Mouse (Mus musculus): ENCODE results near the gene Tfap2e. TPM values are rescaled to one million over a fixed set of nuclear protein-coding genes. Genes with fewer than 3 reads are reported as not detected.

Tfap2e gene
- total RNA-seq, 2 experiments from 2014 or later, result not detected

DNA sequence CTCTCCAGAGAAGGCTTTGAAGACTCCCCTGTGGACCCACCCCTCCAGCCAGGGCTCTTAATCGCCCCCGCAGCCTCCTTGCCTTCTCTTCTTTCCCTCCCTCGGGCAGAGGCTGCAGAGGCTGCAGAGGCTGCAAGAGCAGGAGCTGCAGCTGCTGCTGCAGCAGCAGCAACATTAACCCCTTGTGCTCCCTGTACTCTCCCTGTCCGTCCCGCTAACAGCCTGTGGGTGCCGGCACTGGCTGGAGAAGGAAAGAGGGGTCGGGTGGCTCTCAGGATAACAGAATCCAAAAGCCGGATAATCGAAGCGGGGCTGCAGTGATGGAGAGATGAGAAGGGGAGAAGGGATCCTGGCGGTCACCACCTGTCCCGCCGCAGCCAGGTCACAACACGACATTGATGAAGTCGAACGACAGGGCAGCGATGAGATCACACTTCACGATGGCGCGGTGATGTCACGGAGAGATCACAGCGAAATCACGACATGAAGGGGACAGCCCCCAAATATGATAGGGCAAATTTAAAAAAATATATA is 16.6 kb upstream of the Tfap2e start:
- intact Hi-C loops (cut with DNase I; ENCODE audit: low total_unique reads), result no loop called here
- no peak for DNase-seq

DNA sequence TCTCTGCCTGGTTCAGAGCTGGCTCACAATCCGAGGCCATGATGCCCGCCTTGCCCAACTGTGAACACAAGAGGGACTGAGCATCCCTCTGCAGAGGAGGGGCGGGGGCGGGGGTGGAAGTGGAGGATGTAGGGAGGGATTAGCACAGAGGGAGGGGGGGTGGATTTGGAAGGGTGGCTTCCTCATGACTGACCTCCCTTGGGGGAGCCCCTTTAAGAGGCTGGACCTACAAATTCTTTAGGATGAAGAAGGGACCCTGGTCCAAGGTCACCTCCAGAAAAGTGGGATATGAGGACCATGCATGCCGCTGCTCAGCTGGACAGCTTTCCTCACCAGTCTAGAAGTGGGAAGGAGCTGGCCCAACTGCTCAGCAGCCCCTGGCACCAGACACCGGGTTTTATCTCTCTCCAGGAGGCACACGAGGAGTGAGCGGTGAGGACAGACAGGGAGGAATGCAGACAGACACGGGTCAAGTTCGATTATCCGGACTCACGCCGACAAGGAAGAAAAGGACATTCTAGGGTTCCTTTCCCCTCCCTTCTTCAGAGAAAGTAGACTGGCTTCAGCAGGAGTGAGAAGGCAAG is 16.1 kb upstream of the Tfap2e start:
- DNase-seq, result no peak
- intact Hi-C loops (cut with DNase I; ENCODE audit: low total_unique reads), result no loop called here

DNA sequence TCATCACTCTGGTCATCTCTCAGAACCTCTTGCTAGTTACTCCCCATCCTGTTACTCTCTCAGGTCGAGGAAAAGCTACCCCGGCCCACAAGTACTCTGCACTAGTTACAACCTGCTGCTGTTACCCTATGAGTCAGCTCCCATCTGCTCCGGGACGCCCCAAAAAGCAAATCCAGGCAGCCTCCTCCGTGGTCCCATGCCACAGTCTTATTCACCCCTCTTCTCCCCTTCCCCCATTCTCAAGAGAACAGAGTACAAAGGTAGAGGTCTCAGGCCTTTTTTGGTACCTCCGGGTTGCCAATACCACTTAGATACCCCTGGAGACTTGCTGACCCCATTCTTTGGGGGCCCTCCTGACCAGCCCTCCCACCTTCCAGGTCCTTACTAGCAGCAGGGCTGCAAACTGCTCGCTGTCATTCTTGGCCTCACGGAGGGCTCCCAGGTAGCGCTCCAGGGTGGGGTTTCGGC is 15.6 kb upstream of the Tfap2e start:
- no peak for DNase-seq
- intact Hi-C loops (cut with DNase I; ENCODE audit: low total_unique reads), result no loop called here

DNA sequence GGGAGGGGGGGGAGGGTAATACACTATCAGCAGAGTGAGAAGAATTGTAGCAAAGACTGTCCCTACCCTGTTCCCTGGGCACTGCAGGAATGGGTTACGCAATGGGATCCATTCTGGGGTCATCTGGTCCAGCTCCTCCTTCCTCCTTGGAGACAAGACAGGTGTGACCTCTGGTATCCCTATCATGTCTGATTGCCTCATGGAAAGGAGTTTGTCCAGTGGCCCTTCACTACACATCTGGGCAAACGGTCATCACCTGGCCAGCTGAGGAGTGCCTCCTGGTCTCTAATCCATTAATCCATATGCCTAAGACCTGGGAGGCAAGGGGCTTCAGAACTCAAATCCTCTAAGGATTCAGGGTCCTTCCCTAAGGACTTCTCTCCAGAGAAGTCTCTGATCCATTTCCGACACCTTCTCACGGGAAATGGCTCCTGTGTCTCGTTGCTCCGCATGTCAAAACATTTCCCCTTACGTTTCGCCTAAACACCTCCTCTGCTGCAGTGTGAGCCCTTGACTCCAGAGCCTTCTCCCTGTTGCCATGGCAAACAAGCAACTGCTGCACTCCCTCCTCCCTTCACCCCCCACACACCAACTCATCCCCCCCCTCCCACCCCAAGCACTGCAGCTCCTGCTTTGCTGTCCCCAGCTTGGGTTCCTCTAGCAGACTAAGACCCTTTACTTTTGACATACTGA is 15.0 kb upstream of the Tfap2e start:
- intact Hi-C loops (cut with DNase I; ENCODE audit: low total_unique reads), result no loop called here
- no peak for DNase-seq

DNA sequence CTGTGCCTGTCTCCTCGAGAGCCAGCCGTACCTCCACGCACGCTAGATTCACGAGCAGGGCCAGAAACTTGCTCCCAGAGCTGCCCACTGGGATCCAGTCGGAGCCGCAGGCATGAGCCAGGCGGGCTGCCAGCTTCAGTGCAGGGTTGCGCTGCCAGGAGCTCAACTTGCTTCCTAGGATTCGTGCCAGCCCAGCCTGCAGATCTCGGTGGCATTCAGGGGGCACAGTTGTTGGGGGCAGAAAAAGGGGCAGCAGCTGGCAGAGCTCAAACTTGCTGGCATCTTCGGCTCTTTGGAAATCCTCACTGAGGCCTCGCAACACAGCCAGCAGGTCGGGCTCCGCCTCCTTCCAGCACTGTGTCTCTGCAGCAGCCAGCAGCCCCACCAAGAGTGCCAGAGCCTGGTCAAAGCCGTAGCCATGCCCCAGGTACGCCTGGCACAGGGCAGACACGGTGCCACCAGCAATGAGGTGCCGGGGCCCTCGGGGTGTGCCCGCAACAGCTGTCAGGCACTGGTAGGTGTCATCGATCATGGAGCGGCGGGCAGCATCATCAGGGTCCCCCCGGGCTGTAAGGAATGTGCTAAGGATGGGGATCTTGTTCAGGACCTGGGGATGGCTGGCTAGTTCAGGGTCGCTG is 14.1 kb upstream of the Tfap2e start:
- intact Hi-C loops (cut with DNase I; ENCODE audit: low total_unique reads), result no loop called here
- DNase-seq, result peak; percentile 79

DNA sequence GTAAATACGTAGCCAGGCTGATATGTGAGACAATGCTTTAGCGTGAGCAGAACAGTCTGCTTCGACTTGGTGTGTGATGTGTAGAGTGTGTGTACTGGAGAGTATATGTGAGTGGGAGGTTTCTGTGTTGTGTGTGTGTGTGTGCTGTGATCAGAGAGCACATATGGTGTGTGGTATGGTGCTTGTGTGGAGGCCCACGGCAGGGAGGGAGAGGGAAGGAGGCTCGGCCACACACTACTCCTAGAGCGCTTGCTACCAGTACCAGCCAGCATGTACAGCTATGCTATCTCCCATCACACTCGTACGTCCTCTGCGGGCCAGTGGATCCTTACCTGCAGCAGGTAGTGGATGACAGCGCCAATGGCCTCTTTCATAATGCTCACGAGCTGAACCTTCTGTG is 13.5 kb upstream of the Tfap2e start:
- intact Hi-C loops (cut with DNase I; ENCODE audit: low total_unique reads), result loop anchor here (5.0 kb wide), 1 partner anchor 93 kb away; no protein-coding TSS in a partner anchor
- DNase-seq, result no peak

DNA sequence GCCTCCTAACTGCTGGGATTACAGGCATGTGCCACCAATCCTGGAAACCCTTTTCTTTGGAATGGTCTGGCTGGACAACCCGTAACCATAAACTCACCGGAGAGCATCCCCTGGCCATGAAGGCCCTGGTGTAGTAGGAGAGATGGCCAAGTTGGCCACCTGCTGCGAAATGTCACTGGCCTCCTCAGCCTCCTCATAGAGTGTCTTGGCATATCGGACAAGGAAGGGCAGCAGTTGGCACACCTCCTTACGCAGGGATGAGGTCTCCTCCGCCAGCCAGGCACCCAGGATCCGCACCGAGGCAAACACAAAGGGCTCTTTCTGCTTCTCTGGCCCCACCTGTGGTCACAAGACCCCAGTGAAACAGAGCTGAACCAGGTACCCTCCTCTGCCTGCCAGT is 12.3 kb upstream of the Tfap2e start:
- DNase-seq, result no peak
- intact Hi-C loops (cut with DNase I; ENCODE audit: low total_unique reads), result loop anchor here (5.0 kb wide), 1 partner anchor 94 kb away; no protein-coding TSS in a partner anchor

DNA sequence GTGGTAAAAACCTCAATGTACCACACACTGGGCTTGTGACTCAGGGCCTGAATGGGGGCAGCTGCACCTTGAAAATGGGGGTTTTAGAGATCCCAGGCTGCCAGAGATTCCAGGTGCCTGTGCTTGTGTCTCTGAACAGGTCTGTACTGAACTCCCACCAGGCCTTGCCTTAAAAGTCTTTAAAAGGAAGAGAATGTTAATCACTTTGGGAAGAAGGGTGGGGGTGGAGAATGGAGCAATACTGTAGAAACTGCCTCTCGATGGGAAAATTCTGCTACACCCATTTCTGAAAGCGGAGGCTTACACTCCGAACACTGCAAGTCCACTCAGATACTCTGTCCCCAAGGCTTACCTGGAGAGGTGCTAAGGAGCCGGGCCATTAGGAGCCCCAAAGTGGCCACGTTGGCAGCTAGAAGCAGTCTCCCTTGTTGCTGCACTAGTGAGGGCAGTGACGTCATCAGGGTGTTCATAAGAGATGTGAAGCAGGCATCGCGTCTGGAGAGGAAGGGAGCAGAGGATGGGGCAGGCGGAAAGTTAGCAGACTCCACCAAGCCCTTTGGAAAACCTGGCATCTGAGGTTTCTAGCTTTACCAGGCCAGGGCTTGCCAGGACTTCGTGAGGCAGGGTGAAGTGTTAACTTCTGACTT is 10.3 kb upstream of the Tfap2e start:
- intact Hi-C loops (cut with DNase I; ENCODE audit: low total_unique reads), result loop anchor here (5.0 kb wide), 1 partner anchor 96 kb away; no protein-coding TSS in a partner anchor
- DNase-seq, result no peak

DNA sequence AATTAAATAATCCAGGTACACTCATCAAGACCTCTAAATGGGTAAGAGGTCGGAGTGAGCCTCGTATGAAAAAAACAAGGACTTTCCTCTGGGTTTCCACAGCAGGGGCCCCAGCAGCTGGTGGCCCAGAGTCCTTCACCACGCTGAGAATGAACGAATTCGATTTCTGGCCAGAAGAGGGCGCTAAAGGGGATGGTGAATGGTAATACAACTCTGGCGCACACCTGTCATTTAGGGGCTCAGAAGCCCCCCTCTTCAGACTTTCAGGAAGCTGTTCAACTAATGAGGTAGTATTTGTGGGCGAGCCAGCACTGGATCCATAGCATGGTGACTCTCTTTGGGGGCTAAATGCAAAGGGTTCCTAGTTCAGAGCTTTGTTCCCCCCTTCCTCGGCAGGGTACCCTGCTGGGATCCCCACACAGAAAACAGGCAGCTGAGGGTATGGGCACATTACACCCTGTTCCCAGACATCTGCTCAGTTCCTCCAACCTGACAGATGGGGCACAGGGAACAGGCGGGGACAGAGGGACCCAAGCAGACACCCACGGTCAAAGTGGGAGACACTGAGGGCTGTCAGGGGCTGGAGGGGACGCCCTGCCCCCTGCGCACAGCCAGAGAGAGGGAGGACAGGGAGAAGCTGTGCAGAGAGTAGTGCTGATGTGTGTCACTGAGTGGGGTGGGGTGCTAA is 9.6 kb upstream of the Tfap2e start:
- no peak for DNase-seq
- intact Hi-C loops (cut with DNase I; ENCODE audit: low total_unique reads), result loop anchor here (5.0 kb wide), 1 partner anchor 97 kb away; no protein-coding TSS in a partner anchor

DNA sequence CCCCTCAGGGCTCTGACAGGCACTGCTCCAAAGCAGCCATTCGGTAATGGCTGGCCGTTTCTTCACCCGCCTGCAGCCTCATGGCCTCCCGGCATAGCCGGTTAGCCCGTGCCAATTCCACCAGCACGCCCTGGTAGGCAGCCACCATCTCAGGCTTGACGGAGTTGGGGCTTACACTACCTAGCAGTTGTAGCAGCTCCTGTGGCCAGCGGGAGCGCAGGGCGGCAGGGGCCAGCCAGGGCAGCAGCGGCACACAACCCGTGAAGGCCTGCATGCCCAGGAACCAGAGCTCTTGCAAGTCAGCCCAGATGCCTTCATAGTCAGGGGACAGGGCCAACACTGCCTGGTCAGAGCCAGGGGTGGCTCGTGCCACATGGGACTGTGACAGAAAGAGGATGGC is 8.8 kb upstream of the Tfap2e start:
- DNase-seq, result peak; percentile 65
- intact Hi-C loops (cut with DNase I; ENCODE audit: low total_unique reads), result loop anchor here (5.0 kb wide), 2 partner anchors 97 to 143 kb away; no protein-coding TSS in a partner anchor

DNA sequence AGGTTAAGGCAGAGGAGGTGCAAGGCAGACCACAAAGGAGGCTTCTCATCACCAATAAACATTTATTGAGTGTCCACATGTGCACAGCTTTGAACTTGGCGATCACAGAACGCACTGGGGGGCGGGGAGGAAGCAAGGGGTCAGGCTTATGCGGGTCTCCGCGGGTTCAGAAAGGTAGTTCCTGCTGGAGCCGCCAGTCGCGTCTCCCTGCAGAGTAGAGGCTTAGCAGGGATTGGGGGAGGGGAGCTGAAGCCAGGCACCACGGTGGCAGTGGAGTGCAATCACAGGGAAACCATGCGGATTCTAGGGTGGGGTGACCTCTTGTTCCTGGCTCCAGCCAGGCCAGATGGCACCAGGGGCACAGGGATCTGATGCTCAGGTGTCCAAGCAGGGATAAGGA is 7.7 kb upstream of the Tfap2e start:
- intact Hi-C loops (cut with DNase I; ENCODE audit: low total_unique reads), result loop anchor here (5.0 kb wide), 1 partner anchor 141 kb away; no protein-coding TSS in a partner anchor

DNA sequence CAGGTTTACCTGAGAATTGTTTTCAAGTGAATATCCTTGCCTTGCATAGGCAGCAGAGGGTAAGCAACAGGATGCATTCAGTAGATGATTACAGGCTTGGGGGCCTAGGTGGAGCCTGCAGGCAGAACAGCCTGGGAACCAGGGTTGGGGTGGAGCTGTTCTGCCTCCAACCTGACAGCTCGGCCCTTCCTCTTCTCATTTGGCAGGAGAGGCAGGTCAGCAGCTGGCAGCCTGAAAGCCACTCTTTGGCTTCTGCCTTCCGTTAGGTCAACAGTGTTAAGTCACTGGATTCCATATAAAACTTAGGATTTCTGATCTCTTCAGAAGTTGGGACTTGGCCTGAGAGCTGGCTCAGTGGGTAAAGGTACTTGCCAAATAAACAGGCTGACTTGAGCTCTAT is 6.9 kb upstream of the Tfap2e start:
- DNase-seq, result no peak
- intact Hi-C loops (cut with DNase I; ENCODE audit: low total_unique reads), result loop anchor here (5.0 kb wide), 1 partner anchor 141 kb away; no protein-coding TSS in a partner anchor

More for the DNA sequence above, 7.7 kb upstream of the Tfap2e start:
- DNase-seq, result no peak

DNA sequence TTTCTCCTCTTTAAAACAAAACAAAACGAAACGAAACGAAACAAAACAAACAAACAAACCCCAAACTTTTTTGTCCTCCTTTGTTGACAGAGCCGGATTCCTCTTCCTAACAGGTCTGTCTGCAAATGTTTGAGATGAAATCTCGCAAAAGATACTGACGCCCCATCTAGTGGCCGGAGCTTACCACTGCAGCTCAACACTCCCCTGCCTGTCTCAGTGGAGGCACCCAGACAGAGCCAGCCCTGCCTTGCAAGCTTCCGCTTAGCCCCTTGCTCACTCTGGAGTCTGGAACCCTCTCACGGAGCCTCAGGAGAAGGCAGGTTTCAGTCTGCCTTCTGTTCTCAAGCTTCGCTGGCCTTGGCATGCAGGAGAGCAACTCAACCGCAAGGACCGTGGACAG is 5.4 kb upstream of the Tfap2e start:
- intact Hi-C loops (cut with DNase I; ENCODE audit: low total_unique reads), result loop anchor here (5.0 kb wide), 1 partner anchor 139 kb away; no protein-coding TSS in a partner anchor
- peak; percentile 67 for DNase-seq

DNA sequence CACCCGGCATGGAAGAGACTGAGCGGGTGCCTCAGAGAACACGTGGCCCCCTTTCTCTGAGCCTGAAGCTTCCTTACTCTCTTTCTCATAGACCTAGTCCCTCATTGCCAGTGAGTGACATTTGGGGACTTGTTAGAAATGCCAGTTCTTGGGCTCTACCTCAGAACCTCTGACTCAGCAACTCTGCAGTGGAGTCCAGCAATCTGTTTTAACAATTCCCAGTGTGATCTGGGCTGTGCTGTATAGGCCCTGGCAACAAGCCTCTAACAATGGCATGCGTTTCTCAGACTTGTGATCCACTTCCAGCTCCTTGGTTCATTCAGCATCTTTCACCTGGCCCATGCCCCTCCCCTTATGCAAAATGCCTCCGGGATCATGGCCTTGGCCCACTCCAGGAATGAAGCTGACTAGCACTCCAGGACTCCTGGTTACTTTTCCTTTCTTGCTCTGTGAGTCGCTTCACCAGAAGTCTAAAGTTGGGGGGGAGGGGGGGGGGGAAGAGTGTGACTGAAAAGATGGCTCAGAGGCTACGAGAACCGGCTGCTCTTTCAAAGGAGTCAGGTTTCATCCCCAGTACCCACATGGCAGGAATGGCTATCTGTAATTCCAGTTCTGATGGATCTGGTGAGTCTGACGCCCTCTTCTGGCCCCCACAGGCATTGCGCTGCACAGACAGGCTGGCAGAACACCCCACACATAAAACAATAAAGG is 4.1 kb upstream of the Tfap2e start:
- DNase-seq, result no peak
- intact Hi-C loops (cut with DNase I; ENCODE audit: low total_unique reads), result loop anchor here (5.0 kb wide), 1 partner anchor 138 kb away; no protein-coding TSS in a partner anchor

DNA sequence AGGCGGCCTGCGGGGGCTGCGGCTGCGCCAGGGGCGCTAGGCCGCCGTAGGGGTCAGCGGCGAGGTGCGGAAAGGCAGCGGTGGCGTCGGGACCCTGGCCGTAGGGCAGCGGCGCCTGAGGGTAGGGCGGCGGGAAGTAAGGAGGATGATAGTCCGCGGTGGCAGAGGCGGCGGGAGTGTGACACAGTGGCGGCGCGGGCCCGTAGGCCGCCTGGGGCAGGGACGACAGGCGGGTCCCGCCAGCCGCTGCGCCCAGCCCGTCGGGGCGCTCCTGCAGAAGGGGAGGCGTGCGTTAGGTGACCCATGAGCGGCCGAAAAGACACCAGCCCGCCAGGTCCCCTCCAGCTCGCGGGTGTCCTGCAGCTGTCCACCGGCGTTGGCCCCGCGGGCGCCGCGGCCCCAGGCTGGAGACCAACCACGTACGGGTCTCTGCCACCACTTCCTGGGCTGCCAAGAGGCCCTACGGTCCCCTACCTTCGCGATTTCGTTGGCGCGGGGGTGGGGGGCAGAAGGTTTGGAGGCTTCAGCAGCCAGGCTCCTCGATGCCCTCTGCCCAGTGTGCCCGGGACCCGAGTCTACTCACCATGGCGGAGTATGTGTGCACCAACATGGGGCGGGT is 549 bp downstream of the Tfap2e start:
- intact Hi-C loops (cut with DNase I; ENCODE audit: low total_unique reads), result no loop called here
- no peak for DNase-seq

DNA sequence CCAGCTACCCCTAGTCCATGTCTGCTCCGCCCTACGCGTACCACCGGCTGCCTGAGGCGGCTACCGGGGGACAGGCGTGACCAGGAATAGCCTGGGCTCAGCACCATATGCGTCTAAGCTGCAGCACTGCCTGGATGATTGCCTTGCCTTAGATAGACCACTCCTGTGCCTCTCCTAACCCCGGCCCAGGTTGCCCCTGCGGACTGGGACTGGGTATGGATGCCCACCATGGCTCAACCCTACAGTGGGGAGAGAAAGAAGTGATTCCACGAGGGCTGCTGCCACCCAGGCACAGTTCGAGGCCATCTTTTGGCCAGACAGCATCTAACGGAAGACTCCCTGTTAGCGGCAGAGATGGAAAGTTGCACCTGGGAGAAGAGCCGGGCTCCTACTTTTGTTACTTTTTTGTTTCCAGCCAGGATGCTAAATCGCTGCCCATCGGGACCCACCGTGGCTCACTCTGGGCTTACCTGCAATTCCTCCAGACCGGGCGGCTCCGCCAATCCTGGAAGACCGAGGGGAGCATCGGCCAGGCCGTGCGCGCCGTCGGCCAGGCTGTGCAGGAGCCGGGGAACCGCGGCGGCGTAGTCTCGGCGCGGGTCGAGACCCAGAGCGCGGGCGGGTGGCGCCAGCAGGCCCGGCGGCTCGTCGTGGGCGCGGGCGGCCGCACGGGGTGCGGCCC is 1.2 kb downstream of the Tfap2e start:
- intact Hi-C loops (cut with DNase I; ENCODE audit: low total_unique reads), result no loop called here
- DNase-seq, result no peak

DNA sequence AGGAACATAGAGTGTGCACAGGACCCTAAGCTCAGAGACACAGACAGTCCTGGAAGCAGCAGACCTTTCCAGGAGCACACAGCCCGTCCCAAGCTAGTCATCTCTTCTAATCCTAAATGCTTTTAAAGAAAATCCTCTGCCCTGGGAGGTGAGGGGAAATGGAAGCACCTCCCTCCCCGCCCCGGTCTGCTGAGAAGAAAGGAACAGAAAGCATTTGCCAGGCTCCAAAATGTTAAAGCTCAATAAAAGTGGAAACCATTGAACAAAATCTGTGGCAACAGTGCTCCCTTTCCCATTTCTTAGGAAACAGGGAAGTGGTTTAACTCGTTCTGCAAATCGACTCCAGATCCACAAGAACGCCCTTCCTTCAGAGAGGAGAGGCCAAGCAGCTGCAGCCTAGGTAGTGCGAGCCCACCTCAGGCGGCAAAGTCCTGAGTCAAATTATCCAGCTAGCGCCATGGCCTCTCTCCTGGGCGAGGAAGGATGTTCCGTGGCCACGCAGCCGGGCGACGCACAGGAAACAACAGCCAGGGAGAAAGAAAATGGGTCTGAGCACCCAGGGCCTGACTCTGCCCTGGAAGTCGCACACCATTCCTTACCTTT is 1.9 kb downstream of the Tfap2e start:
- no peak for DNase-seq
- intact Hi-C loops (cut with DNase I; ENCODE audit: low total_unique reads), result no loop called here
